Mouse (Mus musculus) limb, embryonic 14.5 days (tissue): Measurements from ENCODE around the gene Trak2. TPM values are rescaled to one million over a fixed set of nuclear protein-coding genes. Genes with fewer than 3 reads are reported as not detected.
A peak's percentile ranks its signal among the peaks of the same experiment; 100 is the strongest.
"Not testable (repeated sequence)": the region's sequence is repeated elsewhere in the genome, so short reads cannot be mapped to it uniquely, and the experiment has no call there.

Source experiments
- ATAC-seq: fragments of 200-750 bp; cut with Nextera tagmentation; 2 replicates; pipeline ENCODE4 v1.8.0; 2017; ENCODE audit warnings: low read depth, moderate number of reproducible peaks, moderate TSS enrichment; ENCODE audit not compliant: low FRiP score
- DNase-seq: peaks from one replicate; pipeline ENCODE4 v3.0.0-alpha.2; 2015; ENCODE audit warnings: low spot score
- H3K27ac ChIP-seq: fragments of 300-500 bp; sonication (generic); replicated peaks from 2 replicates; pipeline ENCODE4 v1.5.1; 2014; ENCODE audit warnings: low read depth, mild to moderate bottlenecking, low read length, moderate library complexity, mixed read lengths
- H3K27me3 ChIP-seq: fragments of 300-500 bp; sonication (generic); 2 replicates; pipeline ENCODE4 v1.6.1; 2014; ENCODE audit warnings: low read length, mixed read lengths; ENCODE audit not compliant: control insufficient read depth, insufficient read depth
- H3K36me3 ChIP-seq: fragments of 300-500 bp; sonication (generic); 2 replicates; pipeline ENCODE4 v1.6.1; 2014; ENCODE audit warnings: mild to moderate bottlenecking, low read length, moderate library complexity, mixed read lengths; ENCODE audit not compliant: control insufficient read depth, insufficient read depth
- H3K4me1 ChIP-seq: fragments of 300-500 bp; sonication (generic); 2 replicates; pipeline ENCODE4 v1.6.1; 2014; ENCODE audit warnings: antibody characterized with exemption, low read length, mixed read lengths; ENCODE audit not compliant: control insufficient read depth, insufficient read depth
- H3K4me2 ChIP-seq: fragments of 300-500 bp; sonication (generic); replicated peaks from 2 replicates; pipeline ENCODE4 v1.6.1; 2014; ENCODE audit warnings: low read depth, mild to moderate bottlenecking, low read length, moderate library complexity; ENCODE audit not compliant: severe bottlenecking
- H3K4me3 ChIP-seq: fragments of 300-500 bp; sonication (generic); replicated peaks from 2 replicates; pipeline ENCODE4 v1.5.1; 2014; ENCODE audit warnings: low read length
- H3K9ac ChIP-seq: fragments of 300-500 bp; sonication (generic); 2 replicates; pipeline ENCODE4 v1.6.1; 2014; ENCODE audit warnings: mild to moderate bottlenecking, low read depth, low read length, moderate library complexity; ENCODE audit not compliant: severe bottlenecking
- H3K9me3 ChIP-seq: fragments of 300-500 bp; sonication (generic); 2 replicates; pipeline ENCODE4 v1.6.1; 2016; ENCODE audit warnings: low read length; ENCODE audit not compliant: control insufficient read depth
- POLR2A ChIP-seq: fragments of 200-500 bp; IDR thresholded peaks from 2 replicates; pipeline ENCODE4 v1.8.0; 2012; ENCODE audit warnings: inconsistent platforms, mild to moderate bottlenecking, moderate library complexity, borderline replicate concordance; ENCODE audit not compliant: insufficient read depth, insufficient read length; ENCODE audit errors: extremely low read depth
- WGBS: fragments of 180-500 bp; shearing (Covaris S2); extraction: QIAGEN DNeasy Blood & Tissue Kit; methylation state at CpG from one replicate; pipeline ENCODE4 v1.1.7; 2014; 5-methylcytosine and 5-hydroxymethylcytosine counted together
- polyA plus RNA-seq, 2 experiments: library from polyadenylated mRNA; depleted of rRNA in 1 of 2; stranded (reverse) in 1 of 2; unstranded in 1 of 2; fragments of >200 nt; fragmentation: Nextera tagmentation in 1 of 2; extraction: Ambion mirVana in 1 of 2; gene quantifications; 2 replicates each; pipeline versions ENCODE4 v1.2.1 to v1.2.3; 2012 to 2014

The Trak2 gene
- polyA plus RNA-seq, 2 experiments = 11.9 to 15.8 TPM

DNA sequence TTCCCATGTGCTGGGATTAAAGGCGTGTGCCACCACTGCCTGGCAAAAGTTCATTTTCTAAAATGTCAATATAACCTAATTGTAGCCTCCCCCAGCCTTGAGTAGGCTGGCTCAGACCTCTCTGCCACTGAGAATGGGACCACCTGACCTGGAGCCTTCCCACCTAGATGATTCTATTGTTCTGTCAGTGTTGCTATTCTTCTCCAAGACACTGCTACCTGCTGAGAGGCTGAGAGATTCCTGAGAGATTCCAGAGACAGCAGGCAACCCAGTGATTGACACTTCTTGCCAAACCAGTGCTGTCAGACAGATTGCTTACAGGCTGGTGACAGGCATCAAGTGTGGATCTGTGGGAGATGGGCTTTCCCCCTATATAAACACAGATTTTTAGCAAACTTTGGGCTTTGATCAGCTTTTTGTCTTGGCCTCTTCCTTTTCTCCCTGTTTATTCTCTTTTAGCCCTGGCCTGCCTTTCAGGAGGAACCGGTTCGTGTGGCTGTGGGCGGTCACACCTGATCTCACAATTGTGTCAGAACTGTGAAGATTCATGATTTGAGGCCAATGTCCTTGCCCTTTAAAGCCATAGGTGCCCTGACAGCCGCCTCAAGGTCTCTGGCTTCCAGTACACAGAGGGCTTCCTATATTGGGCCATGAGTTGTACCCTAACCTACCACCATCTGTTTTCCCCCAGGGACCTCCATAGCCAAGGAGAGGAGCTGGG is 83.2 kb downstream of the Trak2 start:
- H3K27ac ChIP-seq = no peak overlapping the region
- no peaks in the 10 kb centered on the region for H3K4me1 ChIP-seq
- no peak overlapping the region for H3K4me2 ChIP-seq
- no peak overlapping the region for H3K4me3 ChIP-seq
- TF ChIP-seq POLR2A = no peak
- H3K27me3 ChIP-seq = no peaks in the 10 kb centered on the region
- ATAC-seq = no peak
- 72% methylated on average over 5 of the region's 5 CpGs for WGBS
- no peaks in the 10 kb centered on the region for H3K9me3 ChIP-seq
- H3K36me3 ChIP-seq = no peaks in the 10 kb centered on the region
- no peak overlapping the region for H3K9ac ChIP-seq
- no peak for DNase-seq

DNA sequence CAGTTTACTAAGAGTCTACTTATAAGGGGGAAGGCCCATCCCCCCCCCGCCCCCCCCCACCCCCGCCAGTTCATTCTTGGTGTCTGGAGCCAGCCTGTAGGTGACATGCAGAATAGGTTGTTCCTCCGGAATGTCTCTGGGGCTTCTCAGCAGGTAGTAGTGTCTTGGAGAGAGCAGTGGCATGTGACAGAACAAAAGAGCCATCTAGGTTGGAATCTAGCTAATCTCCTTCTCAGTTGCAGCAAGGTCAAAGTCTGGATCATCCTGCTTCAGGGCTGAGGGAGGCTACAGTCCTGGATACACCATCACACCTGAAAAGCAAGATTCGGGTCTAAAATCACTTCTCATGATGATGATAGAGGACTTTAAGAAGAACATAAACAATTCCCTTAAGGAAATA is 87.6 kb downstream of the Trak2 start:
- Histone ChIP-seq H3K27me3 (no peaks in the 10 kb centered on the region), H3K9me3 (no peaks in the 10 kb centered on the region), H3K4me3 (no peak overlapping the region), H3K4me2 (no peak overlapping the region), H3K9ac (no peak overlapping the region), H3K4me1 (no peaks in the 10 kb centered on the region), H3K36me3 (no peaks in the 10 kb centered on the region), H3K27ac (no peak overlapping the region)
- no peak for DNase-seq
- WGBS = 71% methylated on average over 4 of the region's 4 CpGs
- no peak for ATAC-seq
- no peak for TF ChIP-seq POLR2A

DNA sequence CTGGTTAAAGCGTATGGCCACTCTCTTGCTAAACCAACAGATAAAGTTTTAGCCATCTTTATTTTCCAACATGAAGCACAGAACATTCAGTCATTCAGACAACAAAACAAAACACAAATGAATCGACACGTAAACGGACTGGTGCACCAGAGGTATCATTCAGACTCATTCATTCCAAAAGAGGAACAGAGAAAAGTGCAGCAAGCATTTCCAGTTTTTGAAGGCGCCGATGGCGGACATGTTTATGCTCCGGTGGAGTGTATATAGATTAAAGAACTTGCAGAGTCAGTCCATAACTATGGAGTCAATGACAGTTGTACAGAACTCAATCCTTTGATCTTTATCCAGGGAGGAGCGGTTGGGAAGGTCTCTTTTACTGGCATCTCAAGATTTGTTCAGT is 90.0 kb downstream of the Trak2 start:
- not testable (repeated sequence) for H3K27ac ChIP-seq, ATAC-seq, H3K4me3 ChIP-seq, DNase-seq, H3K36me3 ChIP-seq, H3K4me2 ChIP-seq, H3K27me3 ChIP-seq, H3K9me3 ChIP-seq, H3K4me1 ChIP-seq, H3K9ac ChIP-seq
- WGBS = 87% methylated on average over 9 of the region's 9 CpGs

- H3K27me3 ChIP-seq = not testable (repeated sequence)
- 93% methylated on average over 2 of the region's 2 CpGs for WGBS
Observed at GRCm38 (mm10) chr1:58879291-58879690, 93.9 kb downstream of the Trak2 start.

DNA sequence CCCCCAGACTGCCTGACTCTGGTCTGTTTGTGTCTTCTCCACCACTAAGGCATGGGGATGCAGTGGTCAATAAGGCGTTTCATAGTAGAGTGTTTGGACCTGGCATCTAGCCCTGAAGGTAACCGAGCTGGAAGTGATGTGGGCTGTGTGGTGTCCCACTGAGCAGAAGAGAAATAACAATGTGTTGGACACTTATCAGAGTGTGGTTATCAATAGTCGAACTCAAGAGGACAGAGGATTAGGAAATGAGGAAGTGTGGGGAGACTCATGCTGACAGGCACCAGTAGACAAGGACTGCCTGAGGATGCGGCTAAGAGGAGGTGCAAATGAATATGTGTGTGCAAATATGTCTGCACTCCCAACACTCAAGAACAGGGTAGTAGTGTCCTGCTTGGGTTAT is 96.7 kb downstream of the Trak2 start:
- H3K36me3 ChIP-seq, DNase-seq, H3K9me3 ChIP-seq, ATAC-seq, H3K4me2 ChIP-seq, H3K9ac ChIP-seq, H3K27ac ChIP-seq, H3K4me3 ChIP-seq, H3K4me1 ChIP-seq, H3K27me3 ChIP-seq: not testable (repeated sequence)
- 82% methylated on average over 4 of the region's 4 CpGs for WGBS

More at GRCm38 (mm10) chr1:58879291-58879690, 93.9 kb downstream of the Trak2 start:
- H3K4me3 ChIP-seq, H3K4me1 ChIP-seq, H3K9ac ChIP-seq, H3K36me3 ChIP-seq, DNase-seq, ATAC-seq, H3K9me3 ChIP-seq, H3K27ac ChIP-seq, H3K4me2 ChIP-seq: not testable (repeated sequence)

DNA sequence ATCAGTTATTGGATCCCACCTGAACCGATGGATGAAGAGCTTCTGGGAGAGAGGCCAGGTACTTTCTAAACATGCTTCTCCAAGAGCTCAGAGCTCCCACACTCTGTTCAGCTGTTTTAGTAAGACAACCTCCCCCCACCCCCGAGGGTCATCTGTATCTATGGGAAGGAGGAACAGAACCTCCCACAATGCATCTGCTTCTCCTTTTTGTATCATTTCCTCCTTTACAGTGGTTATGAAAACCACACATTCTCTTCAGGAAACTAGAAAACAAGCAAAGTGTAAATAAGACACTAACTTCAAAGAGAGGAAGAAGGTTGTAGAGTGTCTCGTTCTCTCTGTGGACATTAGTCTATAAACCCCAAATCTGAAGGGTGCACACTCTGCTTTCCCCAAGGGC is 112.6 kb downstream of the Trak2 start:
- not testable (repeated sequence) for H3K27ac ChIP-seq, H3K36me3 ChIP-seq, H3K27me3 ChIP-seq, DNase-seq, H3K9me3 ChIP-seq, H3K4me1 ChIP-seq, H3K4me2 ChIP-seq, H3K4me3 ChIP-seq, H3K9ac ChIP-seq, ATAC-seq
- 77% methylated on average over 3 of the region's 3 CpGs for WGBS

DNA sequence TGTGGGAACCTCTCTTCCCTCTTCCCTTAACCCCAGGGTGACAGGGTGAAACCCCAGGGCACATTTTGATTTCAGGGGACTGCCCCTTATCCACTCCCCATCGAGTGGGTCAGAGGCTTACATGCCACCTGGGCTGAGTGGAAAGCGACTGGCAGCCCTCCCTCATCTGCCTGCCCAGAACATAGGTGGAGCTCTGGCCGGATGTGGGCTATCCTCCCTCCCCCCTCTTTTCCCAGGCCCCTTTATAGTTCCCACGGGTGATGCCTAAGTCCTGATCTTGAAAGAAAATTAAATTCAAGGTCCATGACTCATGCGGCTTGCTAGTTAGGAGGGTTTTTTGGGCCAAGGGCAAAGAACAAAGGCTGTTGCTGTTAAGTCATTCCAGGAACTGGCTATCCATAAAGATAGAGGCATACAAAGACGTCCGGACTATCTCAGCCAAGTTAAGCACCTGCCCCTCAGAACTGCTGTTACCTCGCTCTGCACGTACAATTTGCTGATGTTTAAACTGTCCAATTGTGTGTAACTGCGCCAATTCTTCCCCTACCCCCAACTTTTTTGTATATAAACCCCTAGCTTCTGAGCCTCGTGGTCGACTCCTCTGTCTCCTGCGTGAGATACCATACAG is 113.4 kb downstream of the Trak2 start:
- H3K4me2 ChIP-seq, H3K9ac ChIP-seq, DNase-seq, H3K4me1 ChIP-seq, H3K27me3 ChIP-seq, H3K9me3 ChIP-seq, H3K27ac ChIP-seq, H3K36me3 ChIP-seq, H3K4me3 ChIP-seq: not testable (repeated sequence)
- WGBS = 64% methylated on average over 13 of the region's 13 CpGs
- peak; percentile 26; the same call in 1 of the 2 replicates for ATAC-seq

DNA sequence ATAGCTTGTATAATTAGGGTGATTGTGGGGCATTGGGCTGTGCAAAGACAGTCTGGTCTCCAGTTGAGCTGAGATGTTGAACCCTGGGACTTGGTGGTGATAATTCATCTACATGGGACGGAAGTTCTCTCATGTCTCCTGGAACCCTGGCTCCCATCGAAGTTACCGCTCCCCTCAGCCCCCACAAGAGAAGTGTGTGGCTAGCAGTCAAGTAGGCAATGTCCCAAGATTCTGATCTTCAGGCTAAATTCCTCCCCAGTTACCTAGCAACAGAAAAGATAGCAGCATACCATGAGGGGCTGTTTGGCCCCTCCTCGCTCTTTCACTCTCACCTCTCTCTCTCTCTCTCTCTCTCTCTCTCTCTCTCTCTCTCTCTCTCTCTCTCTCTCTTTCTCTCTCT is 114.1 kb downstream of the Trak2 start:
- not testable (repeated sequence) for H3K9me3 ChIP-seq, H3K36me3 ChIP-seq, H3K9ac ChIP-seq, ATAC-seq, H3K27ac ChIP-seq, H3K4me3 ChIP-seq, H3K4me1 ChIP-seq, H3K4me2 ChIP-seq, DNase-seq, H3K27me3 ChIP-seq
- WGBS = 81% methylated on average over 4 of the region's 4 CpGs
